Mouse (Mus musculus): ENCODE data around the gene Adamtsl1.

- no peak for TF ChIP-seq POLR2A (IDR thresholded peaks at IDR 0.05; ENCODE audit: insufficient read length, low read depth)
- no peak for TF ChIP-seq E2F4 (IDR thresholded peaks at IDR 0.05; ENCODE audit: insufficient read depth)
- TF ChIP-seq MYOG (IDR thresholded peaks at IDR 0.05; ENCODE audit: control insufficient read depth in 1 of 3, insufficient read depth in 1 of 3, insufficient read length in 2 of 3, low read depth in 2 of 3) = no peak
- TF ChIP-seq TCF12 (IDR thresholded peaks at IDR 0.05; ENCODE audit: insufficient read depth, poor library complexity, severe bottlenecking) = no peak
- no peak for TF ChIP-seq USF1 (IDR thresholded peaks at IDR 0.05; ENCODE audit: low read depth)
- TF ChIP-seq REST (IDR thresholded peaks at IDR 0.05; ENCODE audit: insufficient read depth, insufficient read length) = no peak
- TF ChIP-seq MAX (IDR thresholded peaks at IDR 0.05; ENCODE audit: low read depth) = no peak
- no peak for TF ChIP-seq SRF (IDR thresholded peaks at IDR 0.05; ENCODE audit: control insufficient read depth, insufficient read length, low read depth)
- TF ChIP-seq POLR2AphosphoS2 (IDR thresholded peaks at IDR 0.05; ENCODE audit: insufficient read length, low read depth) = no peak
- no peak for TF ChIP-seq MYOD1 (IDR thresholded peaks at IDR 0.05; ENCODE audit: control insufficient read depth in 1 of 3, insufficient read length in 2 of 3, low read depth in 2 of 3)
Measured at GRCm38 (mm10) chr4:86383124-86383523, 869.2 kb downstream of the Adamtsl1 start.

Data from myocyte (in vitro differentiated cells).